Mouse (Mus musculus) G1E (cell line): ENCODE data around the gene Prr18.

Experiments
- CTCF ChIP-seq: IDR thresholded peaks from 2 replicates; pipeline ENCODE4 v1.5.1; 2012; ENCODE audit warnings: low read depth, low read length, inconsistent platforms, mixed read lengths
- TAL1 ChIP-seq: conservative IDR thresholded peaks from 2 replicates; pipeline ENCODE4 v1.6.1; 2012; ENCODE audit warnings: low read depth, low read length, inconsistent platforms, mixed read lengths

- no peak for TF ChIP-seq CTCF
- no peak for TF ChIP-seq TAL1
These were observed 5.4 kb downstream of the Prr18 start for GRCm38 (mm10) chr17:8342706-8343105.
